ENCODE assay signal across 25 mouse cellular contexts in genomic region chr17:85599520-85599919, GRCm38 (mm10). TPM values are rescaled to one million over a fixed set of nuclear protein-coding genes. Genes with fewer than 3 reads are reported as not detected.
DNase-seq lines count a peak whose midpoint lies in the region; ATAC-seq and TF ChIP-seq lines count a peak whose summit lies in the region.
"Had no signal": no experiment of that assay in that cellular context is flagged by ENCODE, and none has a peak within 500 bp of the region (broad histone marks: within the 10 kb centered on the region; RNA-seq: fewer than 3 reads in every experiment).

No protein-coding gene starts in this region.

- H3K4me3 ChIP-seq in intestine, postnatal 0 days (ENCODE audit: low read depth, low read length), result no peak overlapping the region
- no peak overlapping the region for H3K4me3 ChIP-seq in intestine, embryonic 15.5 days (replicated peaks)
- no peak overlapping the region for H3K4me3 ChIP-seq in CH12.LX (replicated peaks in 1 of 3; ENCODE audit: low read depth in 2 of 3, low read length in 2 of 3, poor library complexity in 1 of 3)
- H3K4me3 ChIP-seq: gastrocnemius, adult 2 months; heart, embryonic 12.5 days; hindbrain, embryonic 13.5 days; limb, embryonic 15.5 days; megakaryocyte, embryonic 14.5 days had no signal

- no peak for ATAC-seq in intestine, postnatal 0 days
- no peak for ATAC-seq in intestine, embryonic 15.5 days

- no peaks in the 10 kb centered on the region for H3K9me3 ChIP-seq in intestine, postnatal 0 days (ENCODE audit: control insufficient read depth)
- no peaks in the 10 kb centered on the region for H3K9me3 ChIP-seq in intestine, embryonic 15.5 days
- H3K9me3 ChIP-seq in CH12.LX (replicated peaks; ENCODE audit: low read length), result no peaks in the 10 kb centered on the region
- H3K9me3 ChIP-seq: G1E; heart, embryonic 12.5 days; hindbrain, embryonic 13.5 days; limb, embryonic 15.5 days; megakaryocyte, embryonic 14.5 days had no signal

- TF ChIP-seq POLR2A in CH12.LX (IDR thresholded peaks at IDR 0.05; ENCODE audit: low read depth, low read length), result no peak
- TF ChIP-seq POLR2A in brain, embryonic 14.5 days (IDR thresholded peaks at IDR 0.05; ENCODE audit: borderline replicate concordance, extremely low read depth, insufficient read depth, insufficient read length, poor library complexity, severe bottlenecking), result no peak

- TF ChIP-seq RAD21 in CH12.LX (IDR thresholded peaks at IDR 0.05; ENCODE audit: low read depth, low read length), result peak; percentile 34

- DNase-seq in 3T3-L1 (ENCODE audit: low read depth, low spot score), result peak; percentile 9
- DNase-seq in CH12.LX (ENCODE audit: extremely low read depth), result peak; percentile 6
- DNase-seq in brain, embryonic 14.5 days (ENCODE audit: low read depth), result no peak
- no peak for DNase-seq in thymus, postnatal 4 days
- no peak for DNase-seq in left cerebral cortex, adult 11 months (ENCODE audit: low spot score)
- DNase-seq: adrenal gland, adult 8-10 months; cerebellum, adult 18-20 months; cerebellum, postnatal 36 days; gastrocnemius, adult 2 months; heart, postnatal 14 days; lung, postnatal 14 days; right cerebral cortex, postnatal 4 days had no signal

- no peaks in the 10 kb centered on the region for H3K4me1 ChIP-seq in intestine, postnatal 0 days (replicated peaks; ENCODE audit: control insufficient read depth, insufficient read depth, low read length)
- H3K4me1 ChIP-seq in intestine, embryonic 15.5 days (replicated peaks), result no peaks in the 10 kb centered on the region
- H3K4me1 ChIP-seq in CH12.LX (ENCODE audit: control insufficient read depth in 1 of 2, insufficient read depth in 2 of 2), result peaks cover 0 to 2% of the 10 kb centered on the region in 2 experiments; a peak in 1 of 4 replicates
- H3K4me1 ChIP-seq: hindbrain, embryonic 13.5 days; megakaryocyte, embryonic 14.5 days had no signal

- WGBS in intestine, postnatal 0 days, result 60% methylated on average over 9 of the region's 9 CpGs
- WGBS in intestine, embryonic 15.5 days, result 58% methylated on average over 9 of the region's 9 CpGs

- H3K9ac ChIP-seq in intestine, postnatal 0 days (ENCODE audit: low read depth, low read length), result no peak overlapping the region
- H3K9ac ChIP-seq in intestine, embryonic 15.5 days, result no peak overlapping the region
- no peak overlapping the region for H3K9ac ChIP-seq in CH12.LX (ENCODE audit: insufficient read depth, low read depth)
- H3K9ac ChIP-seq: heart, embryonic 12.5 days; hindbrain, embryonic 13.5 days; limb, embryonic 15.5 days had no signal

- no peaks in the 10 kb centered on the region for H3K36me3 ChIP-seq in intestine, postnatal 0 days (ENCODE audit: control insufficient read depth, insufficient read depth)
- H3K36me3 ChIP-seq in intestine, embryonic 15.5 days, result no peaks in the 10 kb centered on the region
- no peaks in the 10 kb centered on the region for H3K36me3 ChIP-seq in CH12.LX (replicated peaks in 1 of 2; ENCODE audit: control insufficient read depth in 1 of 2, insufficient read depth in 1 of 2, low read length in 1 of 2)
- H3K36me3 ChIP-seq: G1E; heart, embryonic 12.5 days; hindbrain, embryonic 13.5 days; limb, embryonic 15.5 days had no signal

- peaks cover 17% of the 10 kb centered on the region; the same call in 1 of the 2 replicates for H3K27me3 ChIP-seq in intestine, postnatal 0 days (replicated peaks; ENCODE audit: control insufficient read depth, insufficient read depth, low read length)
- H3K27me3 ChIP-seq in intestine, embryonic 15.5 days (replicated peaks), result peaks cover 32% of the 10 kb centered on the region
- H3K27me3 ChIP-seq in CH12.LX (replicated peaks), result no peaks in the 10 kb centered on the region

- in situ Hi-C loops in CH12.LX (cut with MboI; ENCODE audit: low pct_ligation_motif_present, low pct_unique_long_range_greater_than_20kb, low sequenced_read_pairs), result no loop called here

- dilution Hi-C loops in CH12.LX (cut with MboI; ENCODE audit: extremely low pct_ligation_motif_present, extremely low pct_unique_long_range_greater_than_20kb, low sequenced_read_pairs), result no loop called here

- TF ChIP-seq EP300 in CH12.LX (IDR thresholded peaks at IDR 0.05; ENCODE audit: low read length), result no peak

- TF ChIP-seq CTCF in intestine, postnatal 0 days (IDR thresholded peaks at IDR 0.05; ENCODE audit: low read depth), result peak; percentile 45
- TF ChIP-seq CTCF in CH12.LX (conservative IDR thresholded peaks at IDR 0.05 in 1 of 2, IDR thresholded peaks at IDR 0.05 in 1 of 2; ENCODE audit: low read depth in 2 of 2, low read length in 2 of 2), result peak in 1 of 2 experiments; percentile 58; a peak in 2 of 4 replicates
- peak; percentile 34; the same call in 1 of the 2 replicates for TF ChIP-seq CTCF in brain, embryonic 14.5 days (IDR thresholded peaks at IDR 0.05; ENCODE audit: borderline replicate concordance, extremely low read depth, insufficient read depth, insufficient read length)

- H3K4me2 ChIP-seq in intestine, postnatal 0 days (replicated peaks; ENCODE audit: low read depth), result no peak overlapping the region
- H3K4me2 ChIP-seq in intestine, embryonic 15.5 days (replicated peaks), result no peak overlapping the region
- peak overlapping the region; percentile 45 for H3K4me2 ChIP-seq in CH12.LX (ENCODE audit: insufficient read depth, low read depth, poor library complexity, severe bottlenecking)
- H3K4me2 ChIP-seq: heart, embryonic 12.5 days; hindbrain, embryonic 13.5 days; limb, embryonic 15.5 days had no signal

- H3K27ac ChIP-seq in intestine, postnatal 0 days (ENCODE audit: low read depth, low read length), result no peak overlapping the region
- H3K27ac ChIP-seq in intestine, embryonic 15.5 days, result no peak overlapping the region
- no peak overlapping the region for H3K27ac ChIP-seq in CH12.LX (ENCODE audit: insufficient read depth, low read depth)
- H3K27ac ChIP-seq: gastrocnemius, adult 2 months; hindbrain, embryonic 13.5 days; limb, embryonic 15.5 days had no signal

- H3K79me2 ChIP-seq in CH12.LX (replicated peaks; ENCODE audit: control insufficient read depth, extremely low read depth, insufficient read depth, poor library complexity, severe bottlenecking), result no peaks in the 10 kb centered on the region

TF ChIP-seq in CH12.LX, 34 proteins besides CTCF, POLR2A, EP300 and RAD21:
- TF ChIP-seq MXI1 (IDR thresholded peaks at IDR 0.05; ENCODE audit: low read depth, low read length), result no peak
- TF ChIP-seq CHD1 (IDR thresholded peaks at IDR 0.05; ENCODE audit: low read depth, low read length), result no peak
- peak; percentile 56 for TF ChIP-seq SMC3 (IDR thresholded peaks at IDR 0.05; ENCODE audit: low read depth, low read length)
- no peak for TF ChIP-seq ZNF384 (IDR thresholded peaks at IDR 0.05; ENCODE audit: low read depth, low read length)

RNA-seq across cellular contexts. Expression of gene Six3, which starts 13.9 kb away (rescaled TPM):
- polyA plus RNA-seq in intestine, postnatal 0 days (2015; fragmentation: Nextera tagmentation; extraction: Ambion mirVana), result not detected in 2 replicates
- polyA plus RNA-seq in intestine, embryonic 15.5 days (2015; fragmentation: Nextera tagmentation; extraction: Ambion mirVana), result not detected in 2 replicates
- total RNA-seq in CH12.LX (2012; rRNA removed) (not detected in 2 replicates), CH12.LX (2014; rRNA removed) (not detected in 2 replicates)
- polyA plus RNA-seq in CH12.LX (2012; ENCODE audit: insufficient read length, low read depth), result not detected in 2 replicates
- 24.0 and 26.9 TPM in 2 replicates for polyA plus RNA-seq in brain, embryonic 14.5 days (2012; rRNA removed)
- total RNA-seq: adrenal gland, adult 8-10 months; gastrocnemius, adult 2 months; heart, postnatal 14 days had no signal
- polyA plus RNA-seq: G1E; gonadal fat pad, adult 2 months; heart, embryonic 12.5 days; intestine, embryonic 14.5 days; kidney, embryonic 14.5 days; large intestine, adult 2 months; limb, embryonic 15.5 days; liver, embryonic 16.5 days; stomach, embryonic 16.5 days had no signal

Comparison
In these comparisons a context has a peak if more than half of its experiments do, and no peak if none do; other contexts are left out.
1. DNase-seq: peak in 3T3-L1 (single experiment) and CH12.LX (single experiment); none in brain, embryonic 14.5 days (single experiment), thymus, postnatal 4 days (single experiment) and left cerebral cortex, adult 11 months (single experiment).
2. RNA of gene Six3, which starts 13.9 kb away (polyA plus RNA-seq): 24.0 to 26.9 TPM in brain, embryonic 14.5 days; not detected in intestine, postnatal 0 days, not detected in intestine, embryonic 15.5 days and not detected in CH12.LX; every median in the first group is over 10 times any median in the second.